Mouse (Mus musculus) megakaryocyte progenitor cell, adult 5-6 weeks (primary cell): ENCODE data around the gene Gm20481. TPM values are rescaled to one million over a fixed set of nuclear protein-coding genes. Genes with fewer than 3 reads are reported as not detected.

Source experiments
- total RNA-seq, 2 experiments: library from RNA; stranded (forward) in 1 of 2; stranded (reverse) in 1 of 2; fragments of 157-497, 149-512 nt in 1 of 2; fragments of 200-1000 nt in 1 of 2; gene quantifications; 2 replicates each; pipeline versions ENCODE4 v1.2.3 to v1.2.4; 2015 to 2017

The Gm20481 gene
- total RNA-seq, 2 experiments from 2014 or later = not detected

Other genes starting within 250 kb of the Gm20481 start
Only the 30 nearest of the 42 such genes appear.
- 19.6 and 27.3 TPM in 2 replicates for gene Stk19, start 133.0 kb upstream of the Gm20481 start, total RNA-seq (2015)
- 17.0 and 31.8 TPM in 2 replicates for gene Stk19, start 133.0 kb upstream of the Gm20481 start, total RNA-seq (2017)
- gene Dxo, start 132.9 kb upstream of the Gm20481 start, total RNA-seq (2015) = 20.2 and 33.2 TPM in 2 replicates
- gene Dxo, start 132.9 kb upstream of the Gm20481 start, total RNA-seq (2017) = 18.8 and 28.9 TPM in 2 replicates
- 10.2 and 12.8 TPM in 2 replicates for gene Skiv2l, start 119.7 kb upstream of the Gm20481 start, total RNA-seq (2015)
- 31.2 and 35.7 TPM in 2 replicates for gene Skiv2l, start 119.7 kb upstream of the Gm20481 start, total RNA-seq (2017)
- gene Nelfe, start 119.5 kb upstream of the Gm20481 start, total RNA-seq (2015) = 65.8 and 70.7 TPM in 2 replicates
- 39.9 and 40.8 TPM in 2 replicates for gene Nelfe, start 119.5 kb upstream of the Gm20481 start, total RNA-seq (2017)
- not detected in 2 replicates for gene Cfb, start 107.4 kb upstream of the Gm20481 start, total RNA-seq (2015)
- gene Cfb, start 107.4 kb upstream of the Gm20481 start, total RNA-seq (2017) = not detected in 2 replicates
- 7.7 and 9.9 TPM in 2 replicates for gene Zbtb12, start 90.4 kb upstream of the Gm20481 start, total RNA-seq (2015)
- 13.6 and 15.1 TPM in 2 replicates for gene Zbtb12, start 90.4 kb upstream of the Gm20481 start, total RNA-seq (2017)
- not detected in 2 replicates for gene Gm20547, start 87.9 kb upstream of the Gm20481 start, total RNA-seq (2015)
- gene Gm20547, start 87.9 kb upstream of the Gm20481 start, total RNA-seq (2017) = not detected in 2 replicates
- gene C2, start 71.6 kb upstream of the Gm20481 start, total RNA-seq (2015) = 5.1 and 7.8 TPM in 2 replicates
- gene C2, start 71.6 kb upstream of the Gm20481 start, total RNA-seq (2017) = 1.6 and 1.9 TPM in 2 replicates
- 72.4 and 73.5 TPM in 2 replicates for gene Ehmt2, start 71.4 kb upstream of the Gm20481 start, total RNA-seq (2015)
- gene Ehmt2, start 71.4 kb upstream of the Gm20481 start, total RNA-seq (2017) = 107 and 108 TPM in 2 replicates
- 0.81 and 1.8 TPM in 2 replicates for gene Slc44a4, start 55.4 kb upstream of the Gm20481 start, total RNA-seq (2015)
- gene Slc44a4, start 55.4 kb upstream of the Gm20481 start, total RNA-seq (2017) = 0.61 and 0.75 TPM in 2 replicates
- gene Neu1, start 38.7 kb upstream of the Gm20481 start, total RNA-seq (2015) = 21.6 and 24.5 TPM in 2 replicates
- 28.4 and 29.8 TPM in 2 replicates for gene Neu1, start 38.7 kb upstream of the Gm20481 start, total RNA-seq (2017)
- 19.3 and 27.4 TPM in 2 replicates for gene Hspa1b, start 10.7 kb upstream of the Gm20481 start, total RNA-seq (2015)
- gene Hspa1b, start 10.7 kb upstream of the Gm20481 start, total RNA-seq (2017) = 22.7 and 24.4 TPM in 2 replicates
- gene Hspa1a, start 2.2 kb downstream of the Gm20481 start, total RNA-seq (2015) = 8.4 and 14.5 TPM in 2 replicates
- 20.8 and 29.4 TPM in 2 replicates for gene Hspa1a, start 2.2 kb downstream of the Gm20481 start, total RNA-seq (2017)
- gene Hspa1l, start 2.8 kb downstream of the Gm20481 start, total RNA-seq (2015) = not detected in 2 replicates
- not detected in 2 replicates for gene Hspa1l, start 2.8 kb downstream of the Gm20481 start, total RNA-seq (2017)
- 187 and 253 TPM in 2 replicates for gene Lsm2, start 11.9 kb downstream of the Gm20481 start, total RNA-seq (2015)
- 71.7 and 78.0 TPM in 2 replicates for gene Lsm2, start 11.9 kb downstream of the Gm20481 start, total RNA-seq (2017)
- gene Vars, start 31.1 kb downstream of the Gm20481 start, total RNA-seq (2015) = 60.5 and 77.5 TPM in 2 replicates
- 239 and 292 TPM in 2 replicates for gene Vars, start 31.1 kb downstream of the Gm20481 start, total RNA-seq (2017)
- not detected in 2 replicates for gene Vwa7, start 46.7 kb downstream of the Gm20481 start, total RNA-seq (2015)
- gene Vwa7, start 46.7 kb downstream of the Gm20481 start, total RNA-seq (2017) = 0.17 TPM in 1 of 2 replicates, not detected in the other
- gene Sapcd1, start 58.1 kb downstream of the Gm20481 start, total RNA-seq (2015) = 0.93 and 1.9 TPM in 2 replicates
- 1.5 TPM in 1 of 2 replicates, not detected in the other for gene Sapcd1, start 58.1 kb downstream of the Gm20481 start, total RNA-seq (2017)
- 4.2 and 5.7 TPM in 2 replicates for gene Msh5, start 76.8 kb downstream of the Gm20481 start, total RNA-seq (2015)
- 2.4 and 3.5 TPM in 2 replicates for gene Msh5, start 76.8 kb downstream of the Gm20481 start, total RNA-seq (2017)
- 209 and 248 TPM in 2 replicates for gene Clic1, start 80.1 kb downstream of the Gm20481 start, total RNA-seq (2015)
- gene Clic1, start 80.1 kb downstream of the Gm20481 start, total RNA-seq (2017) = 225 and 254 TPM in 2 replicates
- gene Ddah2, start 89.1 kb downstream of the Gm20481 start, total RNA-seq (2015) = 1.8 and 2.6 TPM in 2 replicates
- gene Ddah2, start 89.1 kb downstream of the Gm20481 start, total RNA-seq (2017) = 1.9 and 3.5 TPM in 2 replicates
- gene Ly6g6c, start 95.5 kb downstream of the Gm20481 start, total RNA-seq (2015) = not detected in 2 replicates
- gene Ly6g6c, start 95.5 kb downstream of the Gm20481 start, total RNA-seq (2017) = not detected in 2 replicates
- gene Mpig6b, start 96.3 kb downstream of the Gm20481 start, total RNA-seq (2015) = not detected in 2 replicates
- gene Mpig6b, start 96.3 kb downstream of the Gm20481 start, total RNA-seq (2017) = not detected in 2 replicates
- gene Ly6g6e, start 107.0 kb downstream of the Gm20481 start, total RNA-seq (2015) = not detected in 2 replicates
- gene Ly6g6e, start 107.0 kb downstream of the Gm20481 start, total RNA-seq (2017) = not detected in 2 replicates
- gene Ly6g6d, start 108.2 kb downstream of the Gm20481 start, total RNA-seq (2015) = not detected in 2 replicates
- gene Ly6g6d, start 108.2 kb downstream of the Gm20481 start, total RNA-seq (2017) = not detected in 2 replicates
- gene Ly6g6f, start 115.7 kb downstream of the Gm20481 start, total RNA-seq (2015) = not detected in 2 replicates
- gene Ly6g6f, start 115.7 kb downstream of the Gm20481 start, total RNA-seq (2017) = not detected in 2 replicates
- gene Abhd16a, start 119.4 kb downstream of the Gm20481 start, total RNA-seq (2015) = 17.5 and 21.1 TPM in 2 replicates
- gene Abhd16a, start 119.4 kb downstream of the Gm20481 start, total RNA-seq (2017) = 22.7 and 26.0 TPM in 2 replicates
- gene Ly6g5c, start 138.4 kb downstream of the Gm20481 start, total RNA-seq (2015) = not detected in 2 replicates
- not detected in 2 replicates for gene Ly6g5c, start 138.4 kb downstream of the Gm20481 start, total RNA-seq (2017)
- gene Ly6g5b, start 145.5 kb downstream of the Gm20481 start, total RNA-seq (2015) = 0.84 and 1.4 TPM in 2 replicates
- 0.27 and 0.92 TPM in 2 replicates for gene Ly6g5b, start 145.5 kb downstream of the Gm20481 start, total RNA-seq (2017)
- 20.3 and 20.7 TPM in 2 replicates for gene Gpank1, start 151.5 kb downstream of the Gm20481 start, total RNA-seq (2015)
- 33.9 and 36.8 TPM in 2 replicates for gene Gpank1, start 151.5 kb downstream of the Gm20481 start, total RNA-seq (2017)